Mouse (Mus musculus): ENCODE measurements around the gene Sigirr. TPM values are rescaled to one million over a fixed set of nuclear protein-coding genes. Genes with fewer than 3 reads are reported as not detected.

The Sigirr gene
- total and polyA plus RNA-seq, 3 experiments = 8.3 to 17.5 TPM; not detected in 1

DNA sequence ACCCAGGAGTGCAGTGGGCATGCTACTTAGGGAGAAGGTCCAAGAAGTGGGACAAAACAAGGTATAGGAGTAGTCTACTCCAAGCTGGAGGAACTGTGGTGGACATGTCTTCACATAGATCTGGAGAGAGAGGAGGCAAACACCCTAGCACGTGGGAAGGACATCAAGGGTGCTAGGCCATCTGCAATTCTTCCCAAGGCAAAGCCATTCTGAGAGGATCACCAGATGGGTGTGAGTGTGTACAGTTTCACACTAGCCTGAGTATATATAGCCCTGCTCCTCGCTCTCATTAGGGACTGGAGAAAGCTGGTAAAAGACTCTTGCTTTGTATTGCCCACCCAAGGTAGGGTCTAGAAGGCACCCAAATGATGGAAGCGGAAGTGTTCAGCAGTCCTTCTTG lies 37.0 kb downstream of the Sigirr start:
- Histone ChIP-seq H3K4me1 (ENCODE audit: control insufficient read depth in 1 of 2, insufficient read depth in 2 of 2, low read length in 2 of 2) (no peaks in the 10 kb centered on the region), H3K9ac (ENCODE audit: control insufficient read depth, low read depth, low read length, poor library complexity, severe bottlenecking) (no peak overlapping the region), H3K9me3 (replicated peaks; ENCODE audit: insufficient read depth, low read length) (no peaks in the 10 kb centered on the region), H3K27ac (ENCODE audit: control insufficient read depth, low read depth, low read length) (no peak overlapping the region), H3K27me3 (ENCODE audit: control insufficient read depth in 1 of 2, insufficient read depth in 2 of 2, low read length in 2 of 2) (peaks cover 10 to 19% of the 10 kb centered on the region in 2 experiments), H3K4me3 (ENCODE audit: control insufficient read depth in 1 of 2, insufficient read depth in 1 of 2, low read depth in 2 of 2, low read length in 2 of 2) (no peak overlapping the region), H3K36me3 (ENCODE audit: control insufficient read depth in 1 of 2, insufficient read depth in 2 of 2, low read length in 2 of 2) (no peaks in the 10 kb centered on the region), H3K79me2 (ENCODE audit: control insufficient read depth, insufficient read depth, low read length, poor library complexity) (no peaks in the 10 kb centered on the region)
- DNase-seq (ENCODE audit: low read depth, low spot score) = no peak
- TF ChIP-seq KAT2A (conservative IDR thresholded peaks at IDR 0.05; ENCODE audit: low read depth, low read length) (no peak), ZMIZ1 (IDR thresholded peaks at IDR 0.05; ENCODE audit: low read depth, low read length) (no peak)

DNA sequence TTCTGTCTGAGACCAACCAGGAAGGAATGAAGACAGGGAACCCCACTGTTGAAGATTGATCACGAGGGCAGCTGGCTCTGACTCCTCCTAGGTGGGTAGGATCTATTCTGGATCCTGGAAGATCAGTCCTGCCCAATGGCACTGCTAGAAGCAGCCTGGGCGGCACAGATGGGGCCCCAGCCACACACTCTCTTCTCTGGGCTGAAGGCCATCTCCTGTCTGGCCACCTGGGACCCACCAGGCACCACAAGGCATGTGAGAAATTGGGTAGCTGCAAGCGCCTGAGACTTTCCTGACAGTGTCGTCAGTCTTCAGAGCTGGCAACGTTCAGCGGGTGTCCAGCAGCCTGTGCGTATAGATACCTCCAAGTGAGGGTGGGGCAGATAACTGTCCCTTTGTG lies 37.8 kb downstream of the Sigirr start:
- Histone ChIP-seq H3K79me2 (ENCODE audit: control insufficient read depth, insufficient read depth, low read length, poor library complexity) (no peaks in the 10 kb centered on the region), H3K9me3 (replicated peaks; ENCODE audit: insufficient read depth, low read length) (no peaks in the 10 kb centered on the region)

DNA sequence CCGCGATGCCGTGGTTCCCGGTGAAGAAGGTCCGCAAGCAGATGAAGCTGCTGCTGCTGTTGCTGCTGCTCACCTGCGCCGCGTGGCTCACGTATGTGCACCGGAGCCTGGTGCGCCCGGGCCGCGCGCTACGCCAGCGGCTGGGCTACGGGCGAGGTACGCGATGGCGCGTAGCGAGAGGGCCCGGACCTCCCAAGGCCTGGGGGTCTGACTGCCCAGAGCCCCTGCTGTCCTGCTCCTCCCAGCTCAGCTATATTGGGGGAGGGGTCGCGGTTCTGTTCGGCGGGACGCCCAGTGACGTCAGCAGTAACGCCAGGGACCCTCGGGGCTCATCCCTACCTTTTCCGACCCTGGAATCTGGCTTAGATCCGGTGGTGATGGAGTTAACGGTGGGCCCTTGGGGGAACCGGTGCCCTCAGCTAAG lies 39.1 kb downstream of the Sigirr start:
- TF ChIP-seq ZC3H11A (IDR thresholded peaks at IDR 0.05; ENCODE audit: low read depth, low read length) (no peak), UBTF (IDR thresholded peaks at IDR 0.05; ENCODE audit: borderline replicate concordance, insufficient read depth, low read depth, low read length) (no peak), CTCF (IDR thresholded peaks at IDR 0.05 in 2 of 3, conservative IDR thresholded peaks at IDR 0.05 in 1 of 3; ENCODE audit: control insufficient read depth in 1 of 3, insufficient read depth in 1 of 3, low read depth in 2 of 3, low read length in 3 of 3, poor library complexity in 1 of 3, severe bottlenecking in 1 of 3) (no peak), ZNF384 (IDR thresholded peaks at IDR 0.05; ENCODE audit: low read depth, low read length) (no peak), ZKSCAN1 (IDR thresholded peaks at IDR 0.05; ENCODE audit: low read depth, low read length) (no peak), ETS1 (IDR thresholded peaks at IDR 0.05; ENCODE audit: low read depth, low read length) (no peak), USF2 (IDR thresholded peaks at IDR 0.05; ENCODE audit: borderline replicate concordance in 1 of 2, insufficient read depth in 1 of 2, low read depth in 1 of 2, low read length in 2 of 2) (no peak), TBP (IDR thresholded peaks at IDR 0.05; ENCODE audit: low read depth, low read length) (no peak), RCOR1 (IDR thresholded peaks at IDR 0.05; ENCODE audit: low read depth, low read length) (no peak), NRF1 (IDR thresholded peaks at IDR 0.05; ENCODE audit: insufficient read depth, low read depth, low read length, poor library complexity, severe bottlenecking) (no peak), RAD21 (IDR thresholded peaks at IDR 0.05; ENCODE audit: low read depth, low read length) (no peak), GABPA (IDR thresholded peaks at IDR 0.05; ENCODE audit: low read depth, low read length) (no peak), MAX (IDR thresholded peaks at IDR 0.05; ENCODE audit: low read length) (no peak), GATA1 (IDR thresholded peaks at IDR 0.05; ENCODE audit: low read depth, low read length) (no peak), ELF1 (IDR thresholded peaks at IDR 0.05; ENCODE audit: low read depth, low read length) (no peak), BHLHE40 (IDR thresholded peaks at IDR 0.05; ENCODE audit: borderline replicate concordance, low read depth, low read length) (no peak), SIN3A (IDR thresholded peaks at IDR 0.05; ENCODE audit: low read length) (no peak), EP300 (IDR thresholded peaks at IDR 0.05; ENCODE audit: low read depth in 1 of 2, low read length in 2 of 2) (no peak), TAL1 (IDR thresholded peaks at IDR 0.05; ENCODE audit: low read length) (no peak)
- H3K4me1 ChIP-seq (ENCODE audit: control insufficient read depth in 1 of 2, insufficient read depth in 2 of 2, low read length in 2 of 2) = no peaks in the 10 kb centered on the region
- no peak overlapping the region for H3K27ac ChIP-seq (ENCODE audit: control insufficient read depth, low read depth, low read length)
- H3K4me3 ChIP-seq (ENCODE audit: control insufficient read depth in 1 of 2, insufficient read depth in 1 of 2, low read depth in 2 of 2, low read length in 2 of 2) = peak overlapping the region in 1 of 2 experiments; percentile 27; a peak in 2 of 4 replicates
- H3K9me3 ChIP-seq (replicated peaks; ENCODE audit: insufficient read depth, low read length) = no peaks in the 10 kb centered on the region
- H3K79me2 ChIP-seq (ENCODE audit: control insufficient read depth, insufficient read depth, low read length, poor library complexity) = no peaks in the 10 kb centered on the region
- H3K36me3 ChIP-seq (ENCODE audit: control insufficient read depth in 1 of 2, insufficient read depth in 2 of 2, low read length in 2 of 2) = no peaks in the 10 kb centered on the region
- 0 out of 2 replicates have a peak overlapping the region, but pooled peaks have one; percentile 4 for H3K9ac ChIP-seq (ENCODE audit: control insufficient read depth, low read depth, low read length, poor library complexity, severe bottlenecking)
- DNase-seq (ENCODE audit: low read depth, low spot score) = no peak
- peaks cover 10 to 19% of the 10 kb centered on the region in 2 experiments for H3K27me3 ChIP-seq (ENCODE audit: control insufficient read depth in 1 of 2, insufficient read depth in 2 of 2, low read length in 2 of 2)

More for the DNA sequence above, 37.8 kb downstream of the Sigirr start:
- no peak overlapping the region for H3K27ac ChIP-seq (ENCODE audit: control insufficient read depth, low read depth, low read length)
- TF ChIP-seq ZMIZ1 (IDR thresholded peaks at IDR 0.05; ENCODE audit: low read depth, low read length) = no peak
- TF ChIP-seq ZKSCAN1 (IDR thresholded peaks at IDR 0.05; ENCODE audit: low read depth, low read length) = no peak
- no peak for TF ChIP-seq SIN3A (IDR thresholded peaks at IDR 0.05; ENCODE audit: low read length)
- no peak for TF ChIP-seq POLR2AphosphoS2 (IDR thresholded peaks at IDR 0.05; ENCODE audit: low read length)
- TF ChIP-seq ZC3H11A (IDR thresholded peaks at IDR 0.05; ENCODE audit: low read depth, low read length) = no peak
- TF ChIP-seq CHD2 (IDR thresholded peaks at IDR 0.05; ENCODE audit: low read length) = no peak
- TF ChIP-seq GABPA (IDR thresholded peaks at IDR 0.05; ENCODE audit: low read depth, low read length) = no peak
- no peak for TF ChIP-seq MAFK (IDR thresholded peaks at IDR 0.05; ENCODE audit: borderline replicate concordance, low read depth, low read length)
- no peak for TF ChIP-seq ETS1 (IDR thresholded peaks at IDR 0.05; ENCODE audit: low read depth, low read length)
- TF ChIP-seq USF1 (IDR thresholded peaks at IDR 0.05; ENCODE audit: low read depth, low read length) = no peak
- no peak for TF ChIP-seq HCFC1 (IDR thresholded peaks at IDR 0.05; ENCODE audit: low read depth, low read length)
- H3K4me1 ChIP-seq (ENCODE audit: control insufficient read depth in 1 of 2, insufficient read depth in 2 of 2, low read length in 2 of 2) = no peaks in the 10 kb centered on the region
- H3K9ac ChIP-seq (ENCODE audit: control insufficient read depth, low read depth, low read length, poor library complexity, severe bottlenecking) = no peak overlapping the region
- no peaks in the 10 kb centered on the region for H3K36me3 ChIP-seq (ENCODE audit: control insufficient read depth in 1 of 2, insufficient read depth in 2 of 2, low read length in 2 of 2)
- no peak overlapping the region for H3K4me3 ChIP-seq (ENCODE audit: control insufficient read depth in 1 of 2, insufficient read depth in 1 of 2, low read depth in 2 of 2, low read length in 2 of 2)
- peaks cover 10 to 19% of the 10 kb centered on the region in 2 experiments for H3K27me3 ChIP-seq (ENCODE audit: control insufficient read depth in 1 of 2, insufficient read depth in 2 of 2, low read length in 2 of 2)
- DNase-seq (ENCODE audit: low read depth, low spot score) = no peak
